Mouse (Mus musculus): ENCODE measurements around the gene Ccnd2. TPM values are rescaled to one million over a fixed set of nuclear protein-coding genes. Genes with fewer than 3 reads are reported as not detected.

Gene Ccnd2
- polyA plus RNA-seq (2016; fragmentation: Nextera tagmentation; extraction: Ambion mirVana) = 650 and 669 TPM in 2 replicates

DNA sequence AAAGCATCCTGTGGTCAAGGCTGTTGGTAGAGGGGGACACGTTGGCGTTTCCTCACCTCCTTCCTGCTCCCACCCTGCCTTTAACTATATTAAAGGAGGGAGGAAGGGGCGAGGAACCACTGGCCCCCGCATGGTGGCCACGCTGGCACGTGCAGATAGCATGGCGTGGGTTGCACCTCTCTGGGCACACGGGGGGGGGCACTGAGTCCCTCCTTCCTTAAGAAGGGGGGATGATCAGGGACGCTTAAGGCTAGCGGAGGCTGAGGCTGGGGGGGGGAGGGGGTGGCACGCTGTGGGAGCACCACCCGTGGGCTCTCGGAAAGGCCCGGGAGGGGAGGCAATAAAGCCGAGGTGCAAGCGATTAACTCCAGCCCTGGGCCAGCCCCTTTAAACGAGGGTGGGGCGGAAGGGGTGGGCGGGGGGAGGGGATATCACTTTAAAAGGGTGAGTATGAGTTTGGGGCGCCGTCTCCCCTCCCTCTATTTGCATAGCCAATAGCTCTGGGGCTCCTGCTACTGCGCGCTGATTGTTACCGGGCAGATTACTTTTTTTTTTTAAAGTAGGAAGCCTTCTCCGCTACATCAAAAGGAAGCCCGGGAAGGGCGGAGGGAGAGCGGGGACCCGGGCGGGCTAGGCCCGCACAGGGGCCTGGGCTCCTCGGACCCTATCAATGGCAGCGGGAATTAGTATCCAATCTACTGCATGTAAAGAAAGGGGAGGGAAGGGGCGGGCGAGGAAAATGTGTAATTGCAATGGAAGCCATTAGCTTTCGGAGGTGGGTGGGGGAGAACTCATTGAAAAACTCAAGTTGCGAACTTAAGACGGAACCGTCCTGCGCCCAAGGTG lies at the start of gene Ccnd2:
Gene Ccnd2, minus strand, starts transcription at position 88 of the 846 bp plus-strand sequence.
- peak; percentile 69 for ATAC-seq (ENCODE audit: insufficient number of reproducible peaks, low FRiP score)
- H3K36me3 ChIP-seq = no peaks in the 10 kb centered on the region
- H3K9me3 ChIP-seq (replicated peaks) = no peaks in the 10 kb centered on the region
- H3K27me3 ChIP-seq (replicated peaks) = no peaks in the 10 kb centered on the region
- H3K4me3 ChIP-seq = peak within 1 kb of the TSS; percentile 83
- H3K4me1 ChIP-seq (replicated peaks) = peaks cover 44% of the 10 kb centered on the region
- peak within 1 kb of the TSS; percentile 71 for H3K9ac ChIP-seq
- WGBS = under 1% methylated on average over 40 of the region's 40 CpGs
- peak within 1 kb of the TSS; percentile 91 for H3K4me2 ChIP-seq
- H3K27ac ChIP-seq (ENCODE audit: poor library complexity, severe bottlenecking) = peak within 1 kb of the TSS; percentile 90

- no peaks in the 10 kb centered on the region for H3K9me3 ChIP-seq (replicated peaks)
- H3K36me3 ChIP-seq = no peaks in the 10 kb centered on the region
- H3K4me2 ChIP-seq = no peak overlapping the region
- no peak for ATAC-seq (ENCODE audit: insufficient number of reproducible peaks, low FRiP score)
- H3K27me3 ChIP-seq (replicated peaks) = 0 out of 2 replicates have a peak, but pooled peaks cover 11% of the 10 kb centered on the region
- no peaks in the 10 kb centered on the region for H3K4me1 ChIP-seq (replicated peaks)
- no peak overlapping the region for H3K4me3 ChIP-seq
- 62% methylated on average over 2 of the region's 2 CpGs for WGBS
- H3K9ac ChIP-seq = no peak overlapping the region
- no peak overlapping the region for H3K27ac ChIP-seq (ENCODE audit: poor library complexity, severe bottlenecking)
These were observed 45.0 kb upstream of the Ccnd2 start for GRCm38 (mm10) chr6:127196985-127197384.

DNA sequence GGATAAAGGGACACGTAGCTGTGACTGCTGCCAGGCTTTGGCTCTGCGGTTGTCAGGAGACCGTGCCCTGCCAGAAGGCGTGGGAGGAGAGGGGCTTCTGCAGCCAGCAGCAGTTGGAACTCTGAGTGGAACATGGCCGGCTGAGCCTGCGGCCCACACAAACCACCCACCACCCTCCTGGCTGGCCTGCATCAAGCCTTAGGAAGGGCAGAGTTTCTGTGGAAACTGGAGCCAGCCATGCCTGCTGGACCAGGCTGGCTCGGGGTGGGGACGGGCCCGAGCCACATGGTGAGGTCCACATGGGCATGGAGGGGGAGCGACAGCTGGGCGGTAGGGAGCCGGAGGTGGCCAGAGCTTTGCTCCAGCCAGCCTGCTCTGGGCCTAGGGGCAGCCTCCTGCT lies 29.3 kb upstream of the Ccnd2 start:
- no peak overlapping the region for H3K4me2 ChIP-seq
- no peaks in the 10 kb centered on the region for H3K9me3 ChIP-seq (replicated peaks)
- no peak overlapping the region for H3K9ac ChIP-seq
- no peak overlapping the region for H3K27ac ChIP-seq (ENCODE audit: poor library complexity, severe bottlenecking)
- 0 out of 2 replicates have a peak, but pooled peaks cover 5% of the 10 kb centered on the region for H3K27me3 ChIP-seq (replicated peaks)
- H3K4me3 ChIP-seq = no peak overlapping the region
- no peaks in the 10 kb centered on the region for H3K36me3 ChIP-seq
- 54% methylated on average over 12 of the region's 12 CpGs for WGBS
- ATAC-seq (ENCODE audit: insufficient number of reproducible peaks, low FRiP score) = no peak; the same call in 1 of the 2 replicates
- peaks cover 21% of the 10 kb centered on the region; the same call in 1 of the 2 replicates for H3K4me1 ChIP-seq (replicated peaks)

DNA sequence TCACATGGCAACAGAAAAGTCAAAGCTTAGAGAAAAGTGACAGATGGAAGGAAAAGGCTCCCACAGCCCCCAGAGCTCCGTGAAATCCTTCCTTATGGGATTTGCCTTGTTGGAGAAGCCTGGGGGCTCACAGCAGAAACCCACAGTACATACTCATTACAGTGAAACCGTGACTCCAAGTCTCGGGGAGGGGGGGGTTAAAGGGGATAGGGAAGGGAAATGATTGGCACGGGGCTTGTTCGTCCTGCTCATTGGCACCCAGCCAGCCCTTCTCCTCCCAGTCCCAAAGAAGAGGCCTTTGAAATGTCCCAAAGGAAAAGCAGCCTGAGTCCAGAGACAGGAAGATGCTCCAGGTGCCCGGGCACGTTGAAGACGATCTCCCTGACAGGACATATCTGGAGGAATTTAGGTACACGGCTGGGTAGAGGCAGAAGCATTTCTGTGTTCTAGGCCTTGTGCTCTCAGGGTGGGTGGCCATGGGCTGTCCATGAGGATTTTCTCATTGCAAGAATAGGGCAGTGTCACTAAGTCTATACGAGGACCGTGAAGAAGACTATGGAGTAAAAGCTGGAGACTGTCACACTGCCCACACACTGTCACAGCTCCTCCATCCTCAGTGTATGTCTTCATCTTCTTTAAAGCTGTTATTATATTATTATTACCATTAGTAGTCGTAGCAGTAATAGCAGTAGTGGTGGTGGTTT lies 27.2 kb upstream of the Ccnd2 start:
- no peaks in the 10 kb centered on the region for H3K36me3 ChIP-seq
- peaks cover 23% of the 10 kb centered on the region; the same call in 1 of the 2 replicates for H3K4me1 ChIP-seq (replicated peaks)
- H3K27ac ChIP-seq (ENCODE audit: poor library complexity, severe bottlenecking) = no peak overlapping the region
- ATAC-seq (ENCODE audit: insufficient number of reproducible peaks, low FRiP score) = no peak
- H3K9me3 ChIP-seq (replicated peaks) = no peaks in the 10 kb centered on the region
- H3K27me3 ChIP-seq (replicated peaks) = no peaks in the 10 kb centered on the region
- WGBS = 76% methylated on average over 12 of the region's 12 CpGs
- H3K4me3 ChIP-seq = no peak overlapping the region
- H3K9ac ChIP-seq = no peak overlapping the region
- H3K4me2 ChIP-seq = no peak overlapping the region

DNA sequence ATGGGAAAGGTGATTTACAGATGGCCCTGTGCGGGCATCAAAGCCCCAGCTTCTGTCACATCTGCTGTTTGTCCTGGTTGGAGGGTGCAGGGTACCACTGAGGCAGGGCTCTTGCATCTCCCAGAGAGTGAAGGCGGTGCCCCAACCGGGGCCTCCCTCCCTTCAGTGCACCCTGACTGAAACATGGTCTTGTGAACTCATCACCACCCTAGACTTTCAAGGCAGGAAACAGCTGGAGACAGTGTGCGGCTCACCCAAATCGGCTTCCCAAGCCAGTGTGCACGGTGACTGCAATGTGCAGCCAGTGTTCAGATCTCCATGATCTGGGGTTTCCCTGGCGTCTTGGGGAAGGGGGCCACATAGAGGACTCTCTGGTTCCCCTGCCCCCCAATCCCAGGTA lies 26.0 kb upstream of the Ccnd2 start:
- ATAC-seq (ENCODE audit: insufficient number of reproducible peaks, low FRiP score) = no peak

DNA sequence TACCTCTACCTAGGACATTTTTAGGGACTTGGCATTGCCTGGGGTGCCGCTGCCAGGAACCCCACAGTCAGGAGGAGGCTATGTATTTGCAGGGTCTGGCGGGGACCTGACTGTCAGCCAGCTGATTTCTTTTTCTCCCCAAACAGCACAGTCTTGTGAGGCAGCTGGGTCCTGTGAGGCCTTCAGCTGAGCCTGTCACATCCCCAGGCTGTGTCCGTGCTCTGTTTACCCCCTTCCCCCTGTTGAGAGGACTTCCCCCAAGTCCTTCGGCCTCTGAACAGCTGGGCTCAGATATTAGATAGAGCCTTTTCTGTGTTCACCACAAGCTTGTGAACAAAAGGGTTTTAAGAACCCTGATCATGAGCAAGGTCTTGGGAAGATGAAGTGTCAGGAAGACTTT lies 25.4 kb upstream of the Ccnd2 start:
- Histone ChIP-seq H3K4me3 (no peak overlapping the region), H3K9ac (no peak overlapping the region), H3K27ac (ENCODE audit: poor library complexity, severe bottlenecking) (no peak overlapping the region), H3K4me1 (replicated peaks) (peaks cover 23% of the 10 kb centered on the region; the same call in 1 of the 2 replicates), H3K36me3 (no peaks in the 10 kb centered on the region), H3K9me3 (replicated peaks) (no peaks in the 10 kb centered on the region), H3K27me3 (replicated peaks) (no peaks in the 10 kb centered on the region), H3K4me2 (no peak overlapping the region)
- no peak for ATAC-seq (ENCODE audit: insufficient number of reproducible peaks, low FRiP score)
- 37% methylated on average over 4 of the region's 4 CpGs for WGBS

More for the DNA sequence above, 26.0 kb upstream of the Ccnd2 start:
- WGBS = 64% methylated on average over 7 of the region's 7 CpGs
- Histone ChIP-seq H3K27ac (ENCODE audit: poor library complexity, severe bottlenecking) (no peak overlapping the region), H3K9ac (no peak overlapping the region), H3K9me3 (replicated peaks) (no peaks in the 10 kb centered on the region), H3K27me3 (replicated peaks) (no peaks in the 10 kb centered on the region), H3K36me3 (no peaks in the 10 kb centered on the region), H3K4me1 (replicated peaks) (peaks cover 23% of the 10 kb centered on the region; the same call in 1 of the 2 replicates), H3K4me3 (no peak overlapping the region), H3K4me2 (no peak overlapping the region)

DNA sequence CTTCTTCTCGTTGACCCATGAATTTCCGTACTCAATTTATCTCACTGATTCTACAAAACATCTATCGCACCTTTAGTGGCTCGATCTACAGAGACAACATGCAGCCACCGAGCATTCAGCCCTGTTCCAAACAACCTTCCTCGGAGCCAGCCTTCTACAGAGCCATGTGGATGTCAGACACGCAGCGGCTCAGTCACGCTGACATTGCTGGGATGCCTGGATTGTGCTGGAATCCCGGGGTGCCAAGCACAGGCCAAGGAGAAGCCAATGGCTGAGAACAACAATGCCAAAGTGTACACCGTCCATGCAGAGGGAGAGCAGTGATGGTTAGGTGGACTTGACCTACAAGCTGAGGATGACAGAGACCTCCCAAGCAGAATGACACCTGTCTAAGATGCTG lies 20.5 kb upstream of the Ccnd2 start:
- no peak for ATAC-seq (ENCODE audit: insufficient number of reproducible peaks, low FRiP score)
- Histone ChIP-seq H3K9ac (no peak overlapping the region), H3K4me2 (no peak overlapping the region), H3K9me3 (replicated peaks) (no peaks in the 10 kb centered on the region), H3K27ac (ENCODE audit: poor library complexity, severe bottlenecking) (no peak overlapping the region), H3K27me3 (replicated peaks) (no peaks in the 10 kb centered on the region), H3K36me3 (no peaks in the 10 kb centered on the region), H3K4me1 (replicated peaks) (peaks cover 9% of the 10 kb centered on the region; the same call in 1 of the 2 replicates), H3K4me3 (no peak overlapping the region)
- WGBS = 52% methylated on average over 11 of the region's 11 CpGs

DNA sequence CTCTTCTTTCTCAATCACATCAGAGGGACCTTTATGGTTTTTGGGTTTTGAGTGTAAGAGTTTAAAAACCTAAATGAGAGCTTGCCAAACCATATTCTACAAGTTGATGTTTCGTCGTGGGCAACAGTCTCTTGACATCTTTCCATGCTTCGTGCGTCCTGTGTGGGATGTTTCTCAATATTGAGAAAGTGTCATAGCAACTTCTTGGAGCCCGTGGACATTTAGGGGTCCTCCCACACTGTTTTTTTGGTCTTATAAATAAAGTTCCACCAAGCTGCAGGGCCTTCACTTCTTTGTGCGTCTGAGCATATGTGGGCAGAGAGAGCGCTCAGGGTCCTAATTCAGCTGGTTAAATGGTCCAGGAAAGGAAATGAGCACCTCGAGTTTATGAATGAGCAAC lies 18.7 kb upstream of the Ccnd2 start:
- H3K4me3 ChIP-seq = no peak overlapping the region
- H3K9me3 ChIP-seq (replicated peaks) = no peaks in the 10 kb centered on the region
- H3K36me3 ChIP-seq = no peaks in the 10 kb centered on the region
- no peak overlapping the region for H3K4me2 ChIP-seq
- WGBS = 86% methylated on average over 8 of the region's 8 CpGs
- no peak overlapping the region for H3K9ac ChIP-seq
- H3K27me3 ChIP-seq (replicated peaks) = no peaks in the 10 kb centered on the region
- H3K4me1 ChIP-seq (replicated peaks) = peaks cover 6% of the 10 kb centered on the region; the same call in 1 of the 2 replicates
- no peak overlapping the region for H3K27ac ChIP-seq (ENCODE audit: poor library complexity, severe bottlenecking)
- ATAC-seq (ENCODE audit: insufficient number of reproducible peaks, low FRiP score) = no peak

DNA sequence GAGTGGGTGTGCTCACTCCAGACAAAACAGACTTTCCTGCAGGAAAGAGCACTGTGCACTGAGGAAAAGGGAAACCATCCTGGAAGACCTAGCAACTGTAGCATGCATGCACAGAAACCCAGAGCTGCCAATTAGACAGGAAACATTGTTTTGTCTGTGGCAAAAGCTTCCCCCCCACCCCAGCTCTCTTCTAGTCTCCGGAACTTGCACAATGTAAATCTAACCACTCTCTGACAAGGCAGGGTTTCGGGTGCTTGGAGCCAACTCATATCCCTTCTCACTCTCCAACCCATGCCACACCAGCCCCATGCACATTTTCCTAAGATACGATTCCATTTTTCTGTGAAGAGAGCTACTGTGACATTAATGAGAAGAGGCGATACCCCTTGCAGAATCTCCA lies 13.7 kb upstream of the Ccnd2 start:
- no peak for ATAC-seq (ENCODE audit: insufficient number of reproducible peaks, low FRiP score)
- 73% methylated on average over 4 of the region's 4 CpGs for WGBS
- no peaks in the 10 kb centered on the region for H3K27me3 ChIP-seq (replicated peaks)
- no peak overlapping the region for H3K9ac ChIP-seq
- H3K4me1 ChIP-seq (replicated peaks) = peaks cover 9% of the 10 kb centered on the region
- no peak overlapping the region for H3K27ac ChIP-seq (ENCODE audit: poor library complexity, severe bottlenecking)
- H3K36me3 ChIP-seq = no peaks in the 10 kb centered on the region
- H3K9me3 ChIP-seq (replicated peaks) = no peaks in the 10 kb centered on the region
- no peak overlapping the region for H3K4me2 ChIP-seq
- H3K4me3 ChIP-seq = no peak overlapping the region

- Histone ChIP-seq H3K27me3 (replicated peaks) (0 out of 2 replicates have a peak, but pooled peaks cover under 1% of the 10 kb centered on the region), H3K4me1 (replicated peaks) (peaks cover 9% of the 10 kb centered on the region), H3K9ac (no peak overlapping the region), H3K9me3 (replicated peaks) (no peaks in the 10 kb centered on the region), H3K4me3 (no peak overlapping the region), H3K27ac (ENCODE audit: poor library complexity, severe bottlenecking) (no peak overlapping the region), H3K4me2 (peak overlapping the region; percentile 23; the same call in 1 of the 2 replicates), H3K36me3 (no peaks in the 10 kb centered on the region)
- ATAC-seq (ENCODE audit: insufficient number of reproducible peaks, low FRiP score) = 0 out of 2 replicates have a peak, but pooled peaks have one; percentile 55
- WGBS = 25% methylated on average over 6 of the region's 6 CpGs
These were observed 10.8 kb upstream of the Ccnd2 start for GRCm38 (mm10) chr6:127162842-127163241.

GRCm38 (mm10) chr6:127157321-127157720 lies 5.3 kb upstream of the Ccnd2 start:
- no peak overlapping the region for H3K9ac ChIP-seq
- WGBS = 42% methylated on average over 1 of the region's 1 CpGs
- H3K27me3 ChIP-seq (replicated peaks) = 0 out of 2 replicates have a peak, but pooled peaks cover 4% of the 10 kb centered on the region
- H3K9me3 ChIP-seq (replicated peaks) = no peaks in the 10 kb centered on the region
- no peak for ATAC-seq (ENCODE audit: insufficient number of reproducible peaks, low FRiP score)
- H3K36me3 ChIP-seq = no peaks in the 10 kb centered on the region
- no peak overlapping the region for H3K4me3 ChIP-seq
- peaks cover 26% of the 10 kb centered on the region for H3K4me1 ChIP-seq (replicated peaks)
- H3K27ac ChIP-seq (ENCODE audit: poor library complexity, severe bottlenecking) = no peak overlapping the region
- H3K4me2 ChIP-seq = no peak overlapping the region
